In the genomic region with DNA sequence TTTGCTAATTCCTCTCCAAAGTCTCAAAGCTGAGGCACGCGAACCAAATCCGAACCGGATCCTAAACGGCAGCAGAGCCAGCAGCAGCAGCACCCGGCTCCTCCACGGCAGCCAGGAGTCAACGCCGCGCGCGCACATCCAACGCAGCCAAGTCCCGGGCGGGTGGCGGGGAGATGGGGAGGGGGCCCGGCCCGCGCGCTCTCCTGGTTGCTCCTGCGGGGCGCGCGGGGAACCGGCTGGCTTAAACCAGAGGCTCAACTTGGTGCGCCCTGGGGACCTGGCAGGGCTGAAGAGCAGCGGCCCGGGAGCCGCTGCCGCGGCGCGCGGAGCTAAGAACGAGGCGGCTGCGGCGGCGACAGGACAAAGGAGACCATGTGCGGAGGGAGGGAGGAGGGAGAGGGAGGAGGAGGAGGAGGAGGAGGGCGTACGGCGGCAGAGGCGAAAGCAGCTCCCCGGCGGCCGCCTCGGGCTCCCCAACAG, we compare ENCODE assay signal across 7 mouse cellular contexts.
DNase-seq lines count a peak whose midpoint lies in the region; ATAC-seq and TF ChIP-seq lines count a peak whose summit lies in the region.

No protein-coding gene starts in this region.

- TF ChIP-seq EP300 in ES-Bruce4 (IDR thresholded peaks at IDR 0.05; ENCODE audit: insufficient read depth, low read depth, low read length) = no peak

- ATAC-seq in embryonic facial prominence, embryonic 12.5 days (ENCODE audit: insufficient number of reproducible peaks, insufficient read depth, low FRiP score, low TSS enrichment) = peak; percentile 73
- ATAC-seq in heart, embryonic 14.5 days (ENCODE audit: insufficient number of reproducible peaks, insufficient read depth, low FRiP score, low read depth) = peak; percentile 52

- peak overlapping the region; percentile 74 for H3K4me2 ChIP-seq in embryonic facial prominence, embryonic 12.5 days (replicated peaks)
- H3K4me2 ChIP-seq in heart, embryonic 14.5 days (ENCODE audit: low read length) = peak overlapping the region; percentile 74

- H3K4me3 ChIP-seq in ES-Bruce4 (ENCODE audit: low read depth, low read length) = peak overlapping the region; percentile 96
- peak overlapping the region; percentile 93 for H3K4me3 ChIP-seq in embryonic facial prominence, embryonic 12.5 days
- H3K4me3 ChIP-seq in heart, embryonic 14.5 days (ENCODE audit: control insufficient read depth in 1 of 2, insufficient read depth in 1 of 2, low read depth in 1 of 2, low read length in 2 of 2) = peak overlapping the region; percentile 80 to 91
- peak overlapping the region; percentile 76 for H3K4me3 ChIP-seq in midbrain, embryonic 10.5 days
- peak overlapping the region; percentile 62 for H3K4me3 ChIP-seq in testis, adult 2 months (ENCODE audit: control insufficient read depth, low read depth, low read length)

- no peaks in the 10 kb centered on the region; the same call in 1 of the 2 replicates for H3K27me3 ChIP-seq in ES-Bruce4 (ENCODE audit: control insufficient read depth, insufficient read depth, low read length, poor library complexity, severe bottlenecking)
- no peaks in the 10 kb centered on the region for H3K27me3 ChIP-seq in embryonic facial prominence, embryonic 12.5 days
- no peaks in the 10 kb centered on the region for H3K27me3 ChIP-seq in heart, embryonic 14.5 days (ENCODE audit: control insufficient read depth, insufficient read depth, low read length)
- H3K27me3 ChIP-seq in midbrain, embryonic 10.5 days (ENCODE audit: low read depth, poor library complexity, severe bottlenecking) = peaks cover 63% of the 10 kb centered on the region
- H3K27me3 ChIP-seq in testis, adult 2 months (ENCODE audit: control insufficient read depth, insufficient read depth, low read length) = no peaks in the 10 kb centered on the region

- no peaks in the 10 kb centered on the region for H3K9me3 ChIP-seq in ES-Bruce4 (replicated peaks; ENCODE audit: control insufficient read depth, insufficient read depth, low read length, poor library complexity, severe bottlenecking)
- no peaks in the 10 kb centered on the region for H3K9me3 ChIP-seq in embryonic facial prominence, embryonic 12.5 days
- no peaks in the 10 kb centered on the region for H3K9me3 ChIP-seq in heart, embryonic 14.5 days (ENCODE audit: control insufficient read depth, low read length)
- no peaks in the 10 kb centered on the region for H3K9me3 ChIP-seq in midbrain, embryonic 10.5 days (replicated peaks)

- under 1% methylated on average over 36 of the region's 48 CpGs for WGBS in embryonic facial prominence, embryonic 12.5 days
- under 1% methylated on average over 42 of the region's 48 CpGs for WGBS in heart, embryonic 14.5 days
- under 1% methylated on average over 48 of the region's 48 CpGs for WGBS in midbrain, embryonic 10.5 days

- no peaks in the 10 kb centered on the region for H3K4me1 ChIP-seq in ES-Bruce4 (ENCODE audit: control insufficient read depth, insufficient read depth, low read length)
- H3K4me1 ChIP-seq in embryonic facial prominence, embryonic 12.5 days = peaks cover 14% of the 10 kb centered on the region
- peaks cover 2 to 17% of the 10 kb centered on the region in 2 experiments; a peak in 3 of 4 replicates for H3K4me1 ChIP-seq in heart, embryonic 14.5 days (ENCODE audit: control insufficient read depth in 2 of 2, insufficient read depth in 2 of 2, low read length in 2 of 2)
- H3K4me1 ChIP-seq in midbrain, embryonic 10.5 days = peaks cover 50% of the 10 kb centered on the region
- H3K4me1 ChIP-seq in testis, adult 2 months (ENCODE audit: control insufficient read depth, insufficient read depth, low read length) = peaks cover 11% of the 10 kb centered on the region

- no peak for TF ChIP-seq POLR2A in ES-Bruce4 (IDR thresholded peaks at IDR 0.05; ENCODE audit: insufficient read depth, low read length)
- TF ChIP-seq POLR2A in testis, adult 2 months (IDR thresholded peaks at IDR 0.05; ENCODE audit: control insufficient read depth, low read depth, low read length) = no peak

- H3K27ac ChIP-seq in ES-Bruce4 (ENCODE audit: insufficient read depth, low read length) = no peak overlapping the region
- H3K27ac ChIP-seq in embryonic facial prominence, embryonic 12.5 days = peak overlapping the region; percentile 98
- H3K27ac ChIP-seq in heart, embryonic 14.5 days (replicated peaks in 1 of 2; ENCODE audit: control insufficient read depth in 1 of 2, insufficient read depth in 1 of 2, low read depth in 2 of 2, low read length in 2 of 2) = peak overlapping the region; percentile 87 to 93
- peak overlapping the region; percentile 100 for H3K27ac ChIP-seq in midbrain, embryonic 10.5 days (replicated peaks)
- no peak overlapping the region for H3K27ac ChIP-seq in testis, adult 2 months (ENCODE audit: control insufficient read depth, insufficient read depth, low read depth, low read length)

- peak overlapping the region; percentile 91 for H3K9ac ChIP-seq in ES-Bruce4 (ENCODE audit: low read depth, poor library complexity, severe bottlenecking)
- peak overlapping the region; percentile 97 for H3K9ac ChIP-seq in embryonic facial prominence, embryonic 12.5 days
- peak overlapping the region; percentile 86 for H3K9ac ChIP-seq in heart, embryonic 14.5 days (ENCODE audit: low read length)

- no peak for TF ChIP-seq CTCF in ES-Bruce4 (IDR thresholded peaks at IDR 0.05; ENCODE audit: low read depth, low read length)
- no peak for TF ChIP-seq CTCF in testis, adult 2 months (IDR thresholded peaks at IDR 0.05; ENCODE audit: control insufficient read depth, insufficient read depth, insufficient replicate concordance, low read depth, low read length)

- DNase-seq in NIH3T3 (ENCODE audit: low read depth) = peak; percentile 13
- DNase-seq in kidney, postnatal 36 days = peak; percentile 29 to 56
- DNase-seq in midbrain, embryonic 10.5 days (ENCODE audit: low spot score) = peak; percentile 85

- H3K36me3 ChIP-seq in ES-Bruce4 (ENCODE audit: control insufficient read depth, insufficient read depth, low read length, poor library complexity, severe bottlenecking) = no peaks in the 10 kb centered on the region
- H3K36me3 ChIP-seq in embryonic facial prominence, embryonic 12.5 days = peaks cover 8% of the 10 kb centered on the region; the same call in 1 of the 2 replicates
- peaks cover 4% of the 10 kb centered on the region; the same call in 1 of the 2 replicates for H3K36me3 ChIP-seq in heart, embryonic 14.5 days (ENCODE audit: control insufficient read depth, insufficient read depth, low read length)
- H3K36me3 ChIP-seq in midbrain, embryonic 10.5 days = peaks cover 9% of the 10 kb centered on the region
- no peaks in the 10 kb centered on the region for H3K36me3 ChIP-seq in testis, adult 2 months (ENCODE audit: control insufficient read depth, insufficient read depth, low read length)

Comparison
In these comparisons a context has a peak if more than half of its experiments do, and no peak if none do; other contexts are left out.
1. H3K27ac ChIP-seq: peak in embryonic facial prominence, embryonic 12.5 days (single experiment), heart, embryonic 14.5 days (2 of 2) and midbrain, embryonic 10.5 days (single experiment); none in ES-Bruce4 (single experiment) and testis, adult 2 months (single experiment).
2. DNase-seq: peak in every context shown above with its lines; median percentile 85 in midbrain, embryonic 10.5 days; 42 in kidney, postnatal 36 days; 13 in NIH3T3.
3. Peak in every context shown above with its lines, with median percentiles within 50 percentile points of each other: H3K4me3 ChIP-seq and H3K9ac ChIP-seq.